Mouse (Mus musculus): Measurements from ENCODE around the gene Map3k20.

Gene Map3k20

DNA sequence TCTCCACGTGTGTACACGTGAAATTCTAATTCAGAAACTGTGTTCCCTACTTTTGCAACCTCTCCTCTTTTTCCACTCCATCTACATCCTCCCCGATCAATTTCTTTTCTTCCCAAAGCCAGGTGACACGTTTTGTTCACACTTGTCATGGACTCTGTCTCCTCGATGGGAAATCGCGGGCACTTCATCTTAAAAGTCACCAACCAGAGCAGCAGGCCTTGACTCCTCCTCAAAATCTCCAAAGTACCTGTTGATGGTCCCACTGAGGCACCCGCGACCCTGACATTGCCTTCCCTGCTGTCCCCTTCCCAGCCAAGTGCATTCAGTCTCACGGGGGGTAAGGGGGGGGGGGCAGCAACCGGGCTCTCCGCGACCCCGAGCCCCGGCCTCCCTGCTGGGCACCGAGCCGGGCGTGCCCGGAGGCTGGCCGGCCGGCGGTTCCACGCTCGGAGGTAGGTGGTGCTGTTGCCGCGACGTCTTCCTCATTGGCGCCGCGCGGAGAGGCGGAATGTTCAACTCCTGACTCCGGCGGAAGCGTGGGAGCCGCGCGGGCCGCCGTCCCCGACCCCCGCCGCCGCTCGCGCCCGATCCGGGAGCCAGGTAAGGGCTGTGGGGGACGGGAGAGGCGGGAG lies at the start of gene Map3k20:
Gene Map3k20 (plus strand): TSS at position 382 of the 632 bp plus-strand sequence.
- DNase-seq (ENCODE audit: low spot score) = no peak

DNA sequence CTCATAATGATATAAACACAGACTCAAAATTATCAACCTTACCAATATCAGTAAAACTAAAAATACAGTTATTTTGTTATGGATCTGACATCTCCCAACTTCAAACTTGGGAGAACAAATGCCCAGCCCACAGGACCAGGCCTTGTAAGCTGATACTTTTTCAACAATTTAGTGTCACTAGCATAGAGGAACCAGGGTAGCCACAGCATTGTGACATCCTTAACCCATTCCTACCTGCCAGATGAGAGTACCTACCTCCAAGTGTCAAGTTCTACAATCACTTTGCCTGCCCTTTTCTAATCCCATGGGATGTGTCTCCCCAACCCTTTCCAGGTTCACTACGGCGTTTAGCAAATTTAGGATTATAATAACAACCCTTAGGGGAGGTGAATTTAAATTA lies 47.0 kb upstream of the Map3k20 start:
- no peak for DNase-seq (ENCODE audit: low spot score)

DNA sequence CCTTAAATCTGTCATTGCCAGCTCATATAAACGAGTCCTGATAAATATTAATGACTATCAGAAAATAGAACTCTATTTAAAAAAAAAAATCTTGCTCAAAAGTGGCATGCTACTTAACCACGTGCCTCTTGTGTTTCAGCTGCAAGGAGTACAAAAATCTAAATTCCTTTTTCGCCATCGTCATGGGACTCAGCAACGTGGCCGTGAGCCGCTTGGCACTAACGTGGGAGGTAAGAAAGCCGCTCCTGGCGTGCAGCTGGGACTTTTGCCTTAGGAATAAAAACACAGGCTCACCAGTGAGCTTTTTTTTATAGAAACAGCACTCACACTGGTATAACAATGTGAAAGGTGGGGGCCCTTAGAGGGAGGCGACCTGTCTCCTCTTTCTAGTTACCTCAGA lies 46.5 kb upstream of the Map3k20 start:
- no peak for DNase-seq (ENCODE audit: low spot score)

DNA sequence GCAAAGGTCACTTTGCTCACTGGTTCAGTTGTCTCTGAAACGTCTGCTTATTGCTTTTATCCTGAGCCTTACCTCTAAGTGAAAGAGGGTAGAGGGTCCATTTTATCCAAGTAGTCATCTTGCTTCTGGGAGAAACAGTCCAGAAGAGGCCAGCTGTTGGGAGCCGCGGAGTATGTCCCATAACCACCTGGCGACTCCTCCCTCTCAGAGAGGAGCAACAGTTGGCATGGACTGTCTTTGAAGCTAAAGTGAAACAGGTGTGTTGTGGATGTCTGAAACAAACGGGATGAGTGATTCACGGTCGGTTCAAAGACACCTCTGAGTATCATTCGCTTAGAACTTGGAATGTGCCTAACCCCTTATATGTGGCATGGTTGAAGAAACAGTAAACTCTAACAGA lies 46.0 kb upstream of the Map3k20 start:
- DNase-seq (ENCODE audit: low spot score) = no peak

DNA sequence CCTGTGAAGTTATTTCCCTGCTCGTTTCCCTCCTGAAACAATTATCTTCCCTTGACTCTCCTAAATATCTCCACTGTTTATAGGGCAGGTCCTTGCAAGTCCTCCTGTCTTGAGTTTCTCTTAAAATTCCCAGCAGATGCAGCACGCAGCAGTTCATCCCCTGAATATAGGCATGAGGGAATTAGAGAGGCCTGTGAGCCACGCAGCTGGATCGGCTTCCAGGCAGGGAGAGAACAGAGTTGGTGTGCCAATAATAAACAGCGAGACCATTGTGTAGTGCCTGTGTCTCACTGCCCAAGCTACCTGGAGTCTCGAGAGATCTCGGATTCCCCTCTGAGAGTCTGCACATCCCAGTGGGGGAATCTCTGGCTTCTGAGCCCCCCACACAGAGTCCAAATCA lies 45.4 kb upstream of the Map3k20 start:
- DNase-seq (ENCODE audit: low spot score) = no peak

DNA sequence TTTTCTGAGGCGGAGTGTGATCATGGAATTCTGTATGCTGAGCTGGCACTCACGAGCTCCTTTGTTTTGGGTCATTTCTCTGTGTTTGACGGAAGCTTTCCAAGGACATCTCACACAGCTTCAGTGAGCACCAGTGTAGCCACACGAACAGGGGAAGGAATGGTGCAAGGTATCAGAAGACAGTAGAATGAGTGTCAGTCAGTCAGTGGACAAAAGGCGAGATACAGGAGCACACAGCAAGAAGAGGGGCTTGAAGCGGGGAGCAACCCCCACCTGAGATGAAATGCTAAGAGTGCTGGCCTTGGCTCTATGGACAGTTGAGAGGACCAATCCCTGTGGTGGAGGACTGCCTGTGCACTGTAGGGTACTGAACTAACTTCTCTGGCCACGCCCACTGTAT lies 44.7 kb upstream of the Map3k20 start:
- no peak for DNase-seq (ENCODE audit: low spot score)

DNA sequence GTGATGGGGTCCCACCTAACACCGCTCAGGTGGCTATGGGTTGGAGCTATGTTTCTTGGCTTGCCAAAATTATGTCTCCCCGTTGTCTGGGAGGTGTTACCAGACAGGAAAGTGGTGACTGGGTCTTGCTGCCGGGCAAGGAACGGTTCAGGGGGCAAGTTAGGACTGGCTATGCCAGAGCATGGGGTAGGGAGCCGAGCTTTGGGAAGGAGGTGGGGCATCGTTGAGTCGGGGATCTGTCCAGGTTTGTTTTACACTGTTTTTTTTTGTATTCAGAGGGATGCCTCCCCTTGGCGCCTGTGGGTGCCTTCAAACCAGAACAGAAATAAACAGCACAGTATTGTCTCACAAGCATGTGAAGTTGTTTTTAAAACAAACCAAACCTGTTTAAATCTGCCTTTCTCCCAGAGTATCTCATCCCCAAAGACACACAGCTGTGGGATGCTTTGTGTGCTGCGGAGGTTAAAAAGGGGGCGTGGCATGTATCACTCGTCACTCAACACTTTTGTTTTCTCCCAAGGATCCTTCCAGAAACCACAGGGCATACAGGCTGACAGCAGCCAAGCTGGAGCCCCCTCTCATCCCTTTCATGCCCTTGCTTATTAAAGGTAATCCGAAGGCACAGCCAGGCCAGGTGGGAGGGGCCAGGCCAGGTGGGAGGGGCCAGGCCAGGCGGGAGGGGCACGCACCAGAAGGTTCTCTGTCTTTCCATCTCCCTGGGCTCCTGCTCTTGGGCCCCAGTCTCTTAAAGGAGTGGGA lies 43.5 kb upstream of the Map3k20 start:
- no peak for DNase-seq (ENCODE audit: low spot score)

DNA sequence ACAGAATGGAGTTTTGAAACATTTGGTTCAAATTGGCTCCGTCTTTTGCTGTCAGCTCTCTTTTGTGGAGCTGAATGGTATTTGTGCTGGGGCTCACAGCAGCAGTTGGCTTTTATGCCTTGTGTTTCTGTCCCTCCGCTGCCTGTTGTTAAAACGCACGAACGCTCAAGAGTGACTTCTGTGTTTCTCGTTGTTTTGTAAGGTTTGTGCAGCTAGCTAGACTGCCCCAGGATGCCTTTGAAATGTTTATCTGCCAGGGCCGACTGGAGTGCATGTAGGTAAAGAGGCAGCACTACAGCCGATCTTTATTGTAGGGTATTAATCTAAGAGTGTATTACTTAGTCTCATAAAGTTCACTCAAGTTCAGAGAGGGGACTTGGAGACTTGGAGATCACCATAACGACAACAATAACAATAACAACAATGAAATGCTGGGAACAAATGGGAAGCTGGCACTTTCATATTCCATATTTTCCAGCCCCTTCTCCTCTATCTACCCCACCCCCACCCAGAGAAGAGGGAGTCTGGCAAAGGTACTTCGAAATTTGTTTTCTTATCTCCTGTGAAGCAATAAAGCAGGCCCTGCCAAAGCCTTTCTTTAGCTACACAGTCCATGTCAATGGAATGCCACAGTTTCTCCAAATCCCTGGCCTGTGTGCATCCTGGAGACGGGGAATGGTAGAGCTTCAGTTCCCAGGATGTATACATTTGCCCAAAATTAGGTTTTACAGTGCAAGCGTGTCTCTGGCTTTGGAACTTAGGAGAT lies 42.3 kb upstream of the Map3k20 start:
- no peak for DNase-seq (ENCODE audit: low spot score)

DNA sequence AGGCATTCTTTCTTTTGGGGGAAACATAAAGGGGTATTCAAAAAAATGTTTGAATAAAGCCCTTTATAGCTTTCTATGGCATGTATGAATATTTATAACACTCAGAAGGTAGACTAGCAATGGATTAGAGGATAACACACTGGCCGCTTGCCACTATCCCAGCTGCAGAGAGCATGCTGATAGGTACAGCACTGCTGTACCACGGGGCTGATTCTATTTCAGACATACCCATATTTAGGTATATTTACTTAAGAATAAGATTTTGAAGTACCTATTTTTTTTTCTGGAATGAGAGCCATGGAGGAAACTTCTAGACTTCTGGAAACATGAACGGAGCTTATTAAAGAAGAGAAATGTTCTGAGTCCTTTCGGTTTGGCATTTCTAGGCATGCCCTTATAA lies 39.8 kb upstream of the Map3k20 start:
- no peak for DNase-seq (ENCODE audit: low spot score)

DNA sequence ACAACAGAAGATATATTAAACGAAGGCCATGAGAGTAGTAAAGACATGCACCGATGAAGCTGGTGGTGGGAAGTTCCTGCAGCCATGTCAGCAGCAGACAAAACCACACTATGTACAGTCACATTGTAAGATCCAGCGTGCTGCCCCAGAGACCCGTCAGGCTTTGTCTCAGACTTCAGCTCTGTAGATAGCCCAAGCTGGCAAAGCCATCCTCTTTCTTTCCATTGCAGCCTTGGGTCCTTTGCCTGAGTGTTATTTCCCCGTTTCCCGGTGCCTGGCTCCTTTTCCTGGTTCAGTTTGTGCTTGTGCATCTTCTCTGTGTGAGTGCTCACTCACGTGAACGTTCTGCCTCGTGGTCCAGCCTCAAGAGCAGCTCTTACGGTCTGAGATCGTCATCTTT lies 39.1 kb upstream of the Map3k20 start:
- DNase-seq (ENCODE audit: low spot score) = no peak

DNA sequence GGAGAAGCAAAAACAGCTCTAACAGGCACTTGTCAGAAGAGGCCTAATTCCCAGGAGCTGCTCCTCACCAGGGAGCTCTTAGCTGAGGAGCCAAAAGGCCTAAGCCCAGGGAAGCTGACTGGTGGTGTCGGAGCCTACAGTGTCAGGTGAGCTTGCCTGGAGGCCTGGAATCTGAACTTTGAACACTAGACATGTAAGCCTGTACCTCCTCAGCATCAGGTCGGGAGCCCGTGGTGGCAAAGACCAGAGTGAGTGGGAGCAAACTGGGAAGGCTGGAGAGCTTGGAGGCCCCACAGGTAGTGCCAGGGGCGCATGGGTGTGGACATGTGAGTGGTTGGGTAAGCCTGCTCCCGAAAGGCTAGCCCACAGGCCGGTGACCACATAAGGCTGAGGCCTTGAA lies 37.6 kb upstream of the Map3k20 start:
- no peak for DNase-seq (ENCODE audit: low spot score)

DNA sequence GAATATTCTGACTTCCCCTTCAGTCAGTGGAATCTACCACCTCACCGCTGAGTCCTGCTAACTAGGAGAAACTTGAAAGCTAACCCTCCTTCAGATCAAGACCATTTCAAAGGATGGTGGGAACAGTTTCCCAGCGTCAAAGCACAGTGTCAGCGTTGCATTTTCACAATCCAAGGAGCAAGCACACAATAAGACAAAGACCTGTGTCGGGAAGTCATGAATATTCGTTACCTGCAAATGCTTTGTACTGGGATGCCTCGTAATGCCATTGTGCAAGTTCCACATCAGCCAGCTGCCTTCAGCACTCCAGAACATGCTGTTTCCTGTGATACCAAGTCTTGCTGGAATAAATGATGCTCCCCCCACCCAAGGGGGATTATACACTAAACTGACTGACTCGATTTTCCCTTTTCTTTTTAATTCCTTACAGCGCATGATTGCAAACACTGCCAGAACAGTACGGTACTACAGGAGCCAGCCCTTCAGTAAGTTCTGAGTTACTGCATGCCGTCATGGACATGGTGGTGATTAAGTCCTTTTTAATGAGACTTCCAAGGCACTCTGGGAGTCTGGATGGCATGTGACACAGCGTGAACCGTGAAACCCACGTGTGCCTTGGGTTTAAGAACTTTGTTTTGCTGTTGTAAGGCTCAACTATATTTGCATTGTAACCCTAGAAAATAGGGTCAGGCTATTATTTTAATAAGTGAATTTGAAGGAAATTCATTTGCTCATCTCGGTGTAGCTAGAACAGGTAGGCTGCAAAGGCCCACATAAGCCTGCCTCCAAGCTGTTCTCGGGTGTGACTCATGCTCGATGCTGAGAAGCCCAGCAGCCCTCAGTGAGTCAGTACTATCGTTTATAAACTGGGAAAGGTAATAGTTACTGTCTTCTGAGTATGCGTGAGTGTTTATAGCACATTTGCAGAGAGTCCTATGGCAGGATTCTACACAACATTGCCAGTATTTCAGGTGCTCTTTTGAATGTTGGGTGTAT lies 32.6 kb upstream of the Map3k20 start:
- no peak for DNase-seq (ENCODE audit: low spot score)

DNA sequence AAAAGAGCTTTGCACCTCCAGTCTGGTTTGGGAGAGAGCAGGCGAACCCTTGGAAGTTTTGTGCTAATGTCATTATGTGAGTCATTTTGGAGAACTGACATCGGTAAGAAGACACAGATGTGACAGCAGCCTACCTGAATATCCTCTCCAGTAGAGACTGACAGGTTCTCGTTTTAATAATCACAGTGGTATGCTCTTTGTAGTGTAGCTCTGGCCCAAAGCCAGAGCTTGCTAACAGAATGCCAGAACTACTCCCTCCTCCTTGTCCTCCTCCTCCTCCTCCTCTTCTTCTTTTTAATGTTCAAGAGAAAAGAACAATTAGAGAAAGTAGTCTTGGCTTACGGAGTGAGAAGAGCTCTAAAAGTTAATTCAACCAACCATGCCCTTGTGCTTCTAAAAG lies 31.6 kb upstream of the Map3k20 start:
- DNase-seq (ENCODE audit: low spot score) = no peak

DNA sequence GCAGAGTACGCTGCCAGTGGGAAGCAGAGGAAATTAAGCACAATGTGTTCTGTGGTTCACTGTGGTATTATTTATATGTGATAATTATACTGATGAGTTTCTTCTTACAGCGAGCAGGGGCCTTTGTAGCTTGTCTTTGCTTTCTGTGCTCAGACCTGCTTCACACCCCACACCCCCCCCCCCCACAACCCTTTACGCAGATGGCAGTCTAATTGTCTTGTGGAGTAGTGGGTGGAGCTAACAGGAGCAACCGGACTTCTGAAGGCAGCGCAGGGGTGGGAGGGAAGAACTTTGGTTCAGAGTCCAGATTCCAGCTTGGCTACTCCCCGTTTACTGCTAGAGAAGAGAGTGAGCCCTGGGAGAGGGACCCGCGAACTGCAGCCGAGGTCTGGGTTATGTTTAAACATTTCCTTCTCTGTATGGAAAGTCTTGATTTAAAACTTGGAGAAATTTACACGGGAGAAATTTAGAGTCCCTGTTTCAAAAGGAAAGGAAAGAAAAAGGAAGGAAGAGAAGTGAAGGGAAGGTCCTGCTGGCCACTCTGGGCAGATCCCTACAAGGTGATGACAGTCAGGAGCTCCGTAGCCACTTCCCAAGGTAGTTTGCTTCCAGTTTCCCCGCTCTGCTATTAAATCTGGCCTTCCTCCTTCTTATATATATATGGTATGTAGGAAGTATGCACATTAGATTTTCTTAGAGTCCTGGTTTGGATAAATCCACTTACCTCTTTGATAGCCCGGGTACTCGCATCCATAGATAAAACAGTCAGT lies 30.4 kb upstream of the Map3k20 start:
- DNase-seq (ENCODE audit: low spot score) = no peak

DNA sequence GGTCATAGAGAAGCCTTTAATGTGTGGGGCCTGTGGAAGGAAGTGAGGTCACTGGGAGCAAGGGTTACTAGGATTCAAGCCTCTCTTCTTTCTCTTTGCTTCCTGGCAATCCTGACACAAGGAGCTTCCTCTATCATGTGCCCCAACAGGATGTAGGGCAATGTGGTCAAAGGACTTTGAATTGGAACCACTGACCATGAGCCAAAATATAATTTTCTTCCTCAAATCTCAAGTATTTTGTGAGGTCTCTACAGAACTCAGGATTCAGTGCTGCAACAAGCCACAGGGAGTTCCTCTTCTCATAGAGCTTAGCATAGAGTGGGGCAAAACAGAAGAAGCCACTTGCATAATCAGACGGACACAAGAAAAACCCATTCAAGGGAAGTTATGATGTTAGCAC lies 24.7 kb upstream of the Map3k20 start:
- DNase-seq (ENCODE audit: low spot score) = no peak

DNA sequence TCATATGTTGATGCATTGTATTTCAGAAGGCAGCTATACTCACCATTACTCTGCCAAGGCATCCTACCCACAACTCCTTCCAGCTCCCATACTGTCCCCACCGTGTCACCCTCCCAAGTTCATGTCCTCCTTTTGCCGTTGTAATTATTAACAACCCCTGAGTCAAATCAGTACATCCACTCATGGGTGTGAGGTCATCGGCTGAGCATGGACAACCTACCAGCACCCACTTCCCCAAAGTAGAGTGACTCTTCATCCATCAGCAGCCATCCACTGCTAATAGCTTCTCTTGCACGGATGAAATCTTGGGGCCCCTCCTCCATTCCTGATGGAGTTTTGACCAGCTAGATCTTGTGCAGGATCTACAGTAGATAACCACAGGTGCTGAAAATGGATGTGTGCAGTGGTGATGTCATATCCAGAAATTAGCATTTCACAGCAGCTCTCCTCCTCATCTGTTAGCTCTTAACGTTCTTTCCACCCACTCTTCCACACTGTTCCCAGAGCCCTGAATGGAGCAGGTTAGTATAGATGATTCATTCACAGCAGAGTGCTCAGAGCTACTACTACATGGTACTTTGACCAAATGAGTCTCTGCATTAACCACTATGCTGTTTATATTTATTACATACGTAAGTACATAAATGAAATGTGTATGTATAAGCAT lies 22.5 kb upstream of the Map3k20 start:
- DNase-seq (ENCODE audit: low spot score) = no peak

DNA sequence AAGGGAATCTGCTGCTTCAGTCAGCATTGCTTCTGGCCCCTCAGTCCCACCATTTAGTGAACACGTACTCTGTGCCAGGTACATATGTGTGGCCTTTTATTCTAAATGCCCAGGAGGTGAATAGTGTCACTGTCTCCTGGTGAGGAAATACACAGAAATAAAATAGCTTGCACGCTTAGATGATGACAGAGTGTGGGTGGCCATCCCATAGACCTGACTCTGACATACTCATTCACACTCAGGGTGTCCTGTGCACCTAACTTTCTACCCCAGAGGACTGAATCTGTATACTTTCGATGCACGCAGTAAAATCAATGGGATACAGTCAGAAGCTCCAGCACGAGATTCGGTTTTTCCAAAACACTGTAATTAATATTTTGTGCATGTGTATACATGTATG lies 18.0 kb upstream of the Map3k20 start:
- DNase-seq (ENCODE audit: low spot score) = no peak

DNA sequence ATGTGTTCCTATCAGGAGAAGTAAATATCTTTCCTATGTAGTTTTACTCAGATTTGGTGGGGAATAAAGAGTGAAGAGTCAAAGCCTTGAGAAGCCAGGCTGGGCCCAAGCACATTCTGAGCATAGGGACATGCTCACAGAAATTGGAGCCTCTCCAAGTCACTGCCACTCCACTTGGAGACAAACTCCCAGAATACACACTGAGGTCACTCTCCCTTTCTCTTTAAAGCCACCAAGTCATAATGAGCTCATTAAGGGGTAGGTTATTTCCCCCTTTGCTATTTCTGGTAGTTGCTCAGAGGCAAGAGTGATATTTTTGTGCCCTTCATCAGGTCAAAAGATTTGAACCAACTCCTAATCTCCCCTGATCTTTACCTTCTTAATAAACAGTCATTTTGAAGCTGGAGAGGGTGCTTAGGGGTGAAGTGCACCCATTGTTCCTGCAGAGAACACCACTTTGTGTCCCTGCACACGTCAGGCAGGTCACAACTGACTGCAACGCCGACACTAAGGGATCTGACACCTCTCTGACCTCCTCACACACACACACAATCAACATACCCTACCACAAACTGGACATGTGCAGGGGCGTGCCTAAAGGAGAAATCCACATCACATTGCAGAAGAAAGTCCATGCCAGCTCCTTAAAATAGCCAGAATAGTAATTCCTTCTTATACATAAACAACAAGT lies 15.6 kb upstream of the Map3k20 start:
- DNase-seq (ENCODE audit: low spot score) = no peak

DNA sequence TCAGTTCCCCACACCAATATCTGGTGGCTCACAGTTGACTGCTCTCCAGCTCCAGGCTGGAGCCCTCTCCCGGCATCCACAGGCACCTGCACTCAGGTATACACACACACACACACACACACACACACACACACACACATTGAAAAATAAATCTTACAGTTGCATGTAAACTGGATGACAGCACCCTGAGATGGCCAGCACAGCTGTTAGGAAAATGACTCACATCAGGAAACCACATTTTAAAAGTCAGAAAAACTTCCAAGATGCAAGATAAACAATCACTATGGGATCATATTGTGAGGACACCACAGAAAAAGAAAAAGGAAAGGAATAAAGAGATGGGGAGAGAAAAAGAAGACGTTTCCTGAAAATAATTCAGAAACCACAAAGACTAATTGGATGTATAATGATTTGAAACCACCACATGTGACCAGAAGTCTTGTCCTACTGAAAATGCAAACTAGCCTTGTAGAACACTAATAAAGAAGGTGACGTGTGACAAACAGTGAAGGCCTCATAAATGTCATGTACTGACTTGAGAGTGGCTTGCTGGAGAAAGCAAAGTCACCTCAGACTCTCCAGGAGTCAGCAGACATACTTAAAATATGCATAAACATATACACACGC lies 7.1 kb upstream of the Map3k20 start:
- no peak for DNase-seq (ENCODE audit: low spot score)

DNA sequence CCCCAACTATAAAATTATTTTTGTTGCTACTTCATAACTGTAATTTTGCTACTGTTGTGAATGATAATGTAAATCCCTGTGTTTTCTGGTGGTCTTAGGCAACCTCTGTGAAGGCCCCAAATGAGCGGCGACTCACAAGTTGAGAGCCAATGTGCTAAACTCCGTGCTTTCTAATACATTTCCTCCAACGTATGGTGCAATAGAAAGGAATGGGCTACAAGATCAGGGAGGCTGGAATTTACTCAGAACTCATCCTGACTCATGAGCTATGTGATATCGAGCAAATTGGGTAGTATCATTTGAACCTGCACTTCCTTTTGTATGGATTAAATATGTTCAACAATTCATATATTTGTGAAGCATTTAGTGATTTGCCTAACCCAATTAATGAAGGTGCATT lies 4.9 kb upstream of the Map3k20 start:
- DNase-seq (ENCODE audit: low spot score) = no peak

All from testis, postnatal 14 days (tissue).